Mouse (Mus musculus) brown adipose tissue, adult 24 weeks (tissue): ENCODE measurements around the gene Rgs17. TPM values are rescaled to one million over a fixed set of nuclear protein-coding genes. Genes with fewer than 3 reads are reported as not detected.

Experiments
- H3K27ac ChIP-seq: fragments of 200-500 bp; replicated peaks from 2 replicates; pipeline ENCODE4 v1.5.1; 2012; ENCODE audit warnings: low read depth, mild to moderate bottlenecking, low read length
- H3K4me1 ChIP-seq: fragments of 200-500 bp; 2 replicates; pipeline ENCODE4 v1.6.1; 2012; ENCODE audit warnings: low read length, mixed read lengths; ENCODE audit not compliant: control insufficient read depth, insufficient read depth, insufficient read length
- H3K4me3 ChIP-seq: fragments of 200-500 bp; 2 replicates; pipeline ENCODE4 v1.5.1; 2012; ENCODE audit warnings: low read depth, mild to moderate bottlenecking, low read length, moderate library complexity; ENCODE audit not compliant: insufficient read depth
- polyA plus RNA-seq: library from polyadenylated mRNA; stranded (reverse); fragments of >200 nt; gene quantifications from 2 replicates; pipeline ENCODE4 v1.2.4, GENCODE M21; 2012; ENCODE audit not compliant: missing spikeins, insufficient read depth, insufficient read length

The Rgs17 gene
- polyA plus RNA-seq, 1 experiment = not detected

DNA sequence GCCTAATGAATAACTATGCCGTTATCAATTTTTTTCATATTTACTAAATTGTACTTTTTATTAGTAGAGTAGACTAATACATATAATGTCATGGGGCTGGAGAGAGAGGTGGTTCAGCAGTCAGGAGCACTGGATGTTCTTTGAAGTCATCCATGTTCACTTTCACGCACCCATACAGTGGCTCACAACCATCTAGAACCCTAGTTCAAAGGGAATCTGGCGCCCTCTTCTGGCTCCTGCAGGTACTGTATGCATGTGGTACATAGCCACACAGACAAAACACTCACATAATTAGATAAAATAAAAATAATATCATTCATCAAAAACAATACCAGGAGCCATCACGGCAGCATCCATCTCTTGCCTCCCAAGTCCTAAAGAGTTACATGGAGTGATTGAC is 62.5 kb downstream of the Rgs17 start:
- Histone ChIP-seq H3K4me3 (no peak overlapping the region), H3K27ac (no peak overlapping the region), H3K4me1 (no peaks in the 10 kb centered on the region)

DNA sequence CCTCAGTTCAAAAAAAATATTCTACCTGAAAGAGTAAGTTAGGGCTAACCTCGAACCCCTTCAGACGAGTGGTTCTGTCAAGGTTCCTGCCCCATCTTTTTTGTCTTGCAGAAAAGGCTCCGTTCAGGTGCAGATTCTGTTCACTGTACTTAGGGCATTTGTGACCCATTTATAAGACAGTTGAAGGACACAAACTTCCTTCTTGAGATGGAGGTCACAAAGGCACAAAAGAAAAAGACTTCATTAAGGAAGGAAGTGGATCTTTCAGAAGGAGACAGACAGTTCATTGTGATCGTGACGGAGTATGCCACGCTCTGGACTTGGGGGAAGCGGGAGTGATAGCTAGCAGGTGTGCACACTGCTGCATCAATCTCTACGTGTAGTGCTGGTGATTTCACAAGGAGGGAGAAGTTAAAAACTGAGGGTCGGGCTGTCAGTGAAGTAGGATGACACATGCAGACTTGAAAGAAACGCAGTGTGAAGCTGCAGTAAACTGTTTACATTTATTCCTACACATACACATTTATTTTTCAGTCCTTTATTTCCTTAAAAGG is 64.1 kb downstream of the Rgs17 start:
- H3K4me3 ChIP-seq = no peak overlapping the region
- H3K27ac ChIP-seq = no peak overlapping the region
- no peaks in the 10 kb centered on the region for H3K4me1 ChIP-seq

DNA sequence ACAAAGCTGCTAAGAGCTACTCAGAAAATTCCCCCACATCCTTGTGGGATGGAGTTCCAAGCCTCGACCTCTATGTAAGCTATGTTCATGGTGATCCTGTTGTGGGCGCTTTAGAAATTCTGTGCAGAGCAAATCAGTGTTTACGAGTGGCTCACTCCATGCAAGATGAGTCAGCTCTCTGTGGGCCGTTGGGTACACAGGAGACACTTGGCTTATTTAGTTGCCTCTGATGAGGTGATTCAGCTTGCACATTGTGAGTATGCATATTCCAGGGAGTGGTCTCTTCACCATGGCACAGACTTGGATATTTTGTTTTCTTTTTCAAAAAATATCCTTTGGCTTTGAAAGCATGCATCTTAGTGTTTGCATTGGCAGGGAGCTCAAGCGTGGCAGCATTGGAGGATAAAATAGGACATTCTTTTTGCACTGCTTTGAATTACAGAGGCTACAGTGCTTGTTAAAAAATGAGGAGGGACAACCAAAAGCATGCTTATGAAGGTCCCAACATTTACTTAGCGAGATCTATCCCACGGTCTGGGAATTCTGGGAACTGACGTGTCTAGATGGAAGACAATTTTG is 68.8 kb downstream of the Rgs17 start:
- Histone ChIP-seq H3K27ac (no peak overlapping the region), H3K4me1 (no peaks in the 10 kb centered on the region), H3K4me3 (no peak overlapping the region)

DNA sequence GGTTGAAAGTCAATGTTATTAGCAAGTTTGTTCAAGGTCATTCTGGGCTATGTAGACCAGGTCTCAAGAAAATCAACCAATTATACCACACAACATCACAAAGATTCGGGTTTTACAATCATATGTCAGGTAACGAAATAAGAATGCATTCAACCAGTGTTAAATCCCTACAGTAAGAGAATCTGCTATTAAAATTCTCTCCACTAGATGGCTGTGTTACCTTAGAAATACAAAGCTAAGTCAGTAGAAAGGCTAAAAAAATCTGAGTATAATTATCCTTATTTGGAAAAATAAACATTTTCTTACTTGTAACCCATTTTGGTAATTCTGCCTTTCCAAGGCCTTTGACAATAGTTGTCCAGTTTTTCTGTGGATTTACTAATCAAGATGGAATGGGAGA is 75.3 kb downstream of the Rgs17 start:
- Histone ChIP-seq H3K4me3 (no peak overlapping the region), H3K27ac (no peak overlapping the region), H3K4me1 (no peaks in the 10 kb centered on the region)

DNA sequence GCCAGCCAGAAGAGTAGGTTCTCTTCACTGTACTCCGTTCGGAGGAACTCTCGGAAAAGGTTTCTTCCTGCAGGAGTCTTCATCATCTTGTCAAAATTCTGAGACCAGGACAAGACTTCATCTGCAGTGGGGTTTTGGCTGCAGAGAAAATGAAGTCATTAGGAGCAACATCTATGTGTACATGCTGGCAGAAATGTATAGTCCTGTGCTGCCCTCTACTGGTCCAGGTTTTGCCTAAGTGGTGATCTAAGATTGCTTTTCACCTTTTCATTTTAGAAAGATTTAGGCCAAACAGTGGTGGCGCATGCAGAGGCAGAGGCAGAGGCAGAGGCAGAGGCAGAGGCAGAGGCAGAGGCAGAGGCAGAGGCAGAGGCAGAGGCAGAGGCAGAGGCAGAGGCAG is 80.8 kb downstream of the Rgs17 start:
- Histone ChIP-seq H3K4me3 (no peak overlapping the region), H3K27ac (no peak overlapping the region), H3K4me1 (no peaks in the 10 kb centered on the region)

DNA sequence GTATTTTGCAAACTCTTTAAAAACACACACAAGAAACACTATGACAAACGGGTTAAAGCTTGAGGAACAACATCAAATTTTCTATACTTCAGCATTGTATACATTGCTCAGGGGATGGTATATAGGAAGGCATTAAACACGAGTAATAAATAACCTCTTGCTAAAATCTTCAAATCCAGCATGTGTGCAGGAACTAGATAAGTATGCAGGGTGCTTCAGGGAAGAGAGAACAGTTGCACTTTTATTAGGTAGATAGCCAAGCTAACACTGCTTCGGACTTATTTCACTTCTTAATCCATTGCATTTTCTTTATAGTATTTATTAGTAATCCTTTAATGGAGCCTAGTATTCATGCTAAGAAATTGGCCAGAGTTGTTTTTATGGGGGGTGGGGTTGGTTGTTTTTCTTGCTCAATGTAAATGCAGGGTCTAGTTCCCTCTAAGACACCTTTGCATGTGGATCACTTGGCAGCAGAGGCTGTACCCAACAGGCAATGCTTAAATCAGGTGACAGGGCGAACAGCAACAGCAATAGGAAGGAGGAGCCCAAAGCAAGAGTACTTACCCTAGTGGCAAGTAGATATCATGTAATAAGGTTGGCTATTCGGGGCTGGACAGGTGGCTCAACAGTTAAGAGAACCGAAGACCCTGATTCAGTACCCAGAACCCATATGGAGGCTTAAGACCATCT is 95.7 kb downstream of the Rgs17 start:
- Histone ChIP-seq H3K4me3 (no peak overlapping the region), H3K27ac (no peak overlapping the region), H3K4me1 (peaks cover 3% of the 10 kb centered on the region; the same call in 1 of the 2 replicates)

DNA sequence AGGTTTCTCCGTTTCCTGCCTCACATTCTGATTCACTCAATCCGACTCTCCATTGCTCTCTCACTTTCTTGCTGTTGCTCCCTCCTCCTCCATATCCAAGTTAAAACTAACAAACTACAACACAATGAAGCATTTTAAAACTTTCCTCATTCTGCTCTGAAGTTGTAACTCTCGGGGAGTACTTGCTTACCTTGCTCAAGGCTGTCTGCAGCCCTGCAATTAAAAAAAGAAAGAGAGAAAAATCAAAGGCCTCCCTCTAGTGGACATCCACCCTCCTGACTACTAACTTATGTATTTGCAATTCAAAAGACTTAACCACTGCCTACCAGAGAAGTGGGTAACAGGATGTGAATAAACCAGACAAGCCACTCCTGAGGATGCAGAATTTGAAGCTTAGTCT is 97.4 kb downstream of the Rgs17 start:
- Histone ChIP-seq H3K27ac (0 out of 2 replicates have a peak overlapping the region, but pooled peaks have one; percentile 4), H3K4me1 (peaks cover 3% of the 10 kb centered on the region; the same call in 1 of the 2 replicates), H3K4me3 (peak overlapping the region; percentile 56)

DNA sequence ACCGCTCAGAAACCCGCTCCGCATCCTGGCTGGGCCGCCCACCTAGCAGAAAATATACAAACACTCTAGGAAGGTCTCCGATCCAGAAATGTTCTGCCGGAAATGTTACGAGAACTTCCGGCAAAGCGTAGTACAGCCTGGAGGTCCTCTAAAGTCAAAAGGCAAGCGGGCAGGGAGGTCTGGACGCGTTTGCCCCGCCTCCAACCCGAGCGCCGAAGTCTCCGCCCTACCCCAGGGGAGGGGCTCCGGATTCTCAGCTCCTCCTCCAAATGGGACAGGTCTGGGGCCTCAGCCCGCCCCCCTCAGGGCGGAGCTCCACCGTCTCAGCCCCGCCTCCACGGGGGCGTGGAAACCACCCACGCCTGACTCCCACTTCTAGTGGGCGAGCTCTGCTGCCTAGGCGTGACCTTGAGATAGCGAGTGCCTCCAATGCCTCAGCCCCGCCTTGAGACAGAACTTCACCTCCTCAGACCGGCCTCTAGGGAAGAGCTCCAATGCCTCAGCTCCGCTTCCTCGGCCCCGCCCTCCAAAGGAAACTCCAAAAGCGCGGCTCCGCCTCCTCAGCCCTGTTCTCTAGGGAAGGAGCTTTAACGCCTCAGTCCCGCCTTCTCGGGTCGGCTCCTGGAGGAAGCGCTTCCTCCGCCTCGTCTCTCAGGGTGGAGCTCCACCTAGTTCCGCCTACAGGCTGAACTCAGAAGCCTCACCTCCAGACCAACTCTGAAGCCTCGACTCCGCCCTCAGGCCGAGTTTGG is 98.3 kb downstream of the Rgs17 start, which contains the start of gene Mtrf1l:
Gene Mtrf1l (minus strand): TSS at position 171 of the 752 bp plus-strand sequence.
- H3K4me3 ChIP-seq = peak within 1 kb of the TSS; percentile 73
- H3K4me1 ChIP-seq = peaks cover 3% of the 10 kb centered on the region; the same call in 1 of the 2 replicates
- H3K27ac ChIP-seq = peak within 1 kb of the TSS; percentile 85

DNA sequence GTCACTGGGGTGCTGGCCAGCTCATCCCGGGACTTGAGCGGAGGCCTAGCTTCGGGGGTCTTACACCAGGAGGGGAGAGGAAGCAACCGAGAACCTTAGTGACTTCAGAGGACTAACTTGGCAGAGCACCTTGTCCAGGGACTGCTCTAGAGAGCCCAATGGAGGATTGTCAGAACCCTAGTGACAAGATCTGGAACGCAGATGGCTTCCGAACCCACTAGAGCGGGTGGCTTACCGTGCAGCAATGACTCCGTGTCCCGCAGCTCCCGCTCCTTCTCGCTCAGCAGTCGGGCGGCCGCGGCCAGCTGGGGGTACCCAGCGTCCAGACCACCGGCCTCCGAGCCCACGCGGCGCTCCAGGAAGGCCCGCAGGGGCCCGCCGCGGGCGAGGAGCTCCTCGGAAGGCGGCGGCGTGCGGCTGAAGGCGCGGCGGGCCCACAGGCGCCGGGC is 98.9 kb downstream of the Rgs17 start:
- H3K4me3 ChIP-seq = peak overlapping the region; percentile 73
- peaks cover 3% of the 10 kb centered on the region; the same call in 1 of the 2 replicates for H3K4me1 ChIP-seq
- H3K27ac ChIP-seq = peak overlapping the region; percentile 41

DNA sequence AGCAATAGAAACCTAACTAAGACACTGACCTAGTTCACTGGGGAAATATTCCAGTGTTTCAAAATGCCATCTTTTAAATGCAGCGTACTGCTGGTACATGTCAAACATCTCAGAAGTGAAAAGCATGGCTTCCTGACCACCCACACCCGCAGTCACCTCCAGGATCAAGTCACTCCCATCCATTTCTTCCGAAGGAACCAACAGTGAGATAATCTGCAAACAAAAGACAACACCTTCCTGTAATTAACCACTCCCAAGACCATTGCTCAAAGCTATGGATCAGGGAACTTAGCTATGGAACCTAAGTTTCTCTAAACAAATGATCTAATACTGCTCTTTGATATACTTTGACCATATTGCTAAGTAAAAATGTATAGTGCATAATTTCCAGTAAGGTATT is 103.4 kb downstream of the Rgs17 start:
- peaks cover 3% of the 10 kb centered on the region; the same call in 1 of the 2 replicates for H3K4me1 ChIP-seq
- H3K27ac ChIP-seq = no peak overlapping the region
- no peak overlapping the region for H3K4me3 ChIP-seq

DNA sequence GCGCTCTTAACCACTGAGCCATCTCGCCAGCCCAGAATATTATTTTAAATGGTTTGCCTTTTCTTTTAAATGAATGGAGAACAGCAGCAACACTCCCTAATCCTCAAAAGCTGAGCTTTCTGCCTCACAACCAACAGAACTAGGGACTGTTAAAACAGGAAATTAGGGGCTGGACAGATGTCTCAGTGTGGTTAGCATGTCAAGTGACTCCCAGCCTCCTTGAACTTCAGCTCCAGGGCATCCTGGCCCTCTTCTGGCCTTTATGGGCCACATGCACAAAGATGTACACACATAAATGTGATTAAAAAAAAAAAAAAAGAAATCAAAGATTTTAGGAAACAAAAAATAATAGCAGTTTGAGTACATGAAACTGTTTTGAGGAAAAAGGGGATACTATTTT is 106.2 kb downstream of the Rgs17 start:
- Histone ChIP-seq H3K4me3 (no peak overlapping the region), H3K27ac (no peak overlapping the region), H3K4me1 (no peaks in the 10 kb centered on the region)

DNA sequence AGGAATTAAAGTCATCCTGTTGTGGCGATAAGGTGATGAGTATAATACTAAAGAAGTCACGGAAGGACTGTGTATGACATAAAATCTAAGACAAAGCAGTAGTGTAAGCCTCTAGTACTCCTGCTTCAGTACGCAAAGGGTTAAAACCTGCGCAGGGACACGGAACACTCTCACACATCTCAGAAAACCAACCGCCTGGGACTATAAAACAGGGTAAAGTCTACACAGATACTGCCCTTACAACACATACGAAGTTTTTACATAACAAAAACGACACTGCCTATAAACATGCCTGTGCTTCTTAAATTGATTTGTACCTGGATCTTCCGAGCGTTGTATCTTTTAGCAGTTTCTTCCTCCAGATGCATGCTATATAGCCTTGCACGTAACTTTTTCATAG is 108.5 kb downstream of the Rgs17 start:
- Histone ChIP-seq H3K4me3 (no peak overlapping the region), H3K4me1 (no peaks in the 10 kb centered on the region), H3K27ac (no peak overlapping the region)

DNA sequence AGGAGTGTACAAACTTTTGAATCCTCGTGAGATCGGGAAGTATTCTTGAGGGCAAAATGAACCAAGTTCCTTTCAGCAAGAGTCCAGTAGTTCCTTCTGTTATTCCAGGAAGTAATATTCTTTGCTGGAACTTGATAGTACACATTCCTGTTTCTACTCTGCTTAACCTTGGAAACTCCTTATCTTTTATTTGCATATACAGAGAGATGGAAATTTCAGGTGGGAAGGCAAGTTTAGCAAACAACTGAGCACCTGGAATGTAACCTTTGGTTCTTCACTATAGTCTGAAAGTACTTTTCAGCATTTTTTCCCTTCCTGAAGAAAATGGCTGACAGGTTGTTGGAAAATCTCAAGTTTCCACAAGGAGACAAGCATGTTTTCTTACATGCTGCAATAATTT is 114.5 kb downstream of the Rgs17 start:
- Histone ChIP-seq H3K4me3 (no peak overlapping the region), H3K4me1 (peaks cover 9% of the 10 kb centered on the region), H3K27ac (no peak overlapping the region)

DNA sequence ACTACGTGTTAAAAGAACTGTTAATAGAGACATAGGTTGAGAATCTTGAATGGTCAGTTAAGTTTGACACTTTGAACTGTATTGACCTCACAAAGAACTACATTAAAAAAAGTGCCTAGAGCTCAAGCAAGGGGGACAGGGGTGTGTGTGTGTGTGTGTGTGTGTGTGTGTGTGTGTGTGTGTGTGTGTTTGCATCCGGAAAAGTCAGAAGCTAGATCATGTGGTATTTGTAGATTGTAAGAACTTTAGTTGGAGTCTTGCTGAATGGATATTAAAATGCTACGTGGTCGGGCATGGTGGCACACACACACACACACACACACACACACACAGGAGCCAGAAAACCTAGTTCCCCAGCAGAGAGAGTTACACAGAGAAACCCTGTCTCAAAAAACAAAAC is 115.2 kb downstream of the Rgs17 start:
- Histone ChIP-seq H3K4me1 (peaks cover 10% of the 10 kb centered on the region), H3K4me3 (no peak overlapping the region), H3K27ac (no peak overlapping the region)

DNA sequence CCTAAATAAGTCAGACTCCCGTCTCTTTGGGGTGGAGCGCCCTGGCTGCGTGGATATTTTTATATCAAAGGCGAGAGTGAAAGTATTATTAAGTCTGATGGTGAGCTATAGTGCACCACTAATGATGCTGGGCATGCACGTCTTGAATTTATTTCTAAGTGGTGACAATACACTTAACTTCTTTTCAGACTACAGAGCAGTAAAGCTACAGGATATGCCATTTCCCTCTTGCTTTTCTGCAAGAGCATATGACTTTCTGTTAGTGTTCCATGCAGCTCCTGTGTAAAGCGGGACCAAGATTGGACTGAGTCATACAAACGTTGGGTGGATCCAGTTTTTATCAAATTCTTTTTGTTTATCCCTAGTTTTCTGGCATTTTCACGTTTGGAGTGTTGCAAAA is 115.8 kb downstream of the Rgs17 start:
- peak overlapping the region; percentile 39 for H3K27ac ChIP-seq

More for the DNA sequence above, 115.8 kb downstream of the Rgs17 start:
- peak overlapping the region; percentile 65 for H3K4me3 ChIP-seq
- H3K4me1 ChIP-seq = peaks cover 10% of the 10 kb centered on the region
